Mouse (Mus musculus) bone marrow macrophage, adult 2 months (primary cell): Measurements from ENCODE around the gene Med13l. TPM values are rescaled to one million over a fixed set of nuclear protein-coding genes. Genes with fewer than 3 reads are reported as not detected.

Source experiments
- H3K27ac ChIP-seq: 2 replicates; pipeline ENCODE4 v1.5.1; 2012; ENCODE audit warnings: low read depth, low read length; ENCODE audit not compliant: insufficient read depth
- H3K4me1 ChIP-seq: 2 replicates; pipeline ENCODE4 v1.6.1; 2012; ENCODE audit warnings: low read length; ENCODE audit not compliant: control insufficient read depth, insufficient read depth
- H3K4me3 ChIP-seq: 2 replicates; pipeline ENCODE4 v1.5.1; 2012; ENCODE audit warnings: mild to moderate bottlenecking, low read length, moderate library complexity; ENCODE audit not compliant: insufficient read depth
- CTCF ChIP-seq: IDR thresholded peaks from 2 replicates; pipeline ENCODE4 v1.5.1; 2012; ENCODE audit warnings: low read depth, mild to moderate bottlenecking, low read length, moderate library complexity
- POLR2A ChIP-seq: IDR thresholded peaks from 2 replicates; pipeline ENCODE4 v1.6.1; 2012; ENCODE audit warnings: mild to moderate bottlenecking, low read depth, low read length, borderline replicate concordance
- polyA plus RNA-seq: library from polyadenylated mRNA; stranded (reverse); fragments of >200 nt; gene quantifications from 2 replicates; pipeline ENCODE4 v1.2.4, GENCODE M21; 2012; ENCODE audit not compliant: missing spikeins, insufficient read depth, insufficient read length

The Med13l gene
- polyA plus RNA-seq, 1 experiment = 25.5 TPM

DNA sequence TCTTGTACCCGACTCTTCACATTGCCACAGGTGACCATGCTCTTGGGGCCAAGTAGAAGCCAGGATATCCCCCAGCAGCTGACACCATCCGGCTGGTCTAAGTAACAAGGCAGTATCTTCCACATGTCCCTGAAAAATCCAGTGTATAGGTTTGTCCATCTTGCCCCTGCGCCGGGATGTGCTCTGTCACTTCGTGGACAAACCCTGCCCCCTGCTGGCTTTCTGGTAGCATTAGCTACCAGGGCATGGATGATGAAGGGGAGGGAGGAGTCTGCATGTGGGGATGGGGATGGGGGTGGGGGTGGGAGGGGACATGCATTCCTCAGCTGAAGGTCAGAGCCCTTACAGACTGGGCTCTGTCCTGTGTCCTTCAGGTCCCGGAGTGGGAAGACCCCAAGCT lies 253.6 kb downstream of the Med13l start:
- Histone ChIP-seq H3K27ac (no peak overlapping the region), H3K4me1 (no peaks in the 10 kb centered on the region; the same call in 1 of the 2 replicates), H3K4me3 (no peak overlapping the region)
- TF ChIP-seq CTCF (no peak), POLR2A (no peak)
